Mouse (Mus musculus) C2C12 (cell line): ENCODE results near the gene Spg20.

Experiments
- CEBPB ChIP-seq: IDR thresholded peaks from one replicate; pipeline ENCODE4 v1.6.1; 2011; ENCODE audit warnings: low read depth, mild to moderate bottlenecking, control low read depth, moderate library complexity
- CTCF ChIP-seq: IDR thresholded peaks from one replicate; pipeline ENCODE4 v1.5.1; 2011; ENCODE audit not compliant: control insufficient read depth, insufficient read depth, insufficient read length
- FOSL1 ChIP-seq: IDR thresholded peaks from one replicate; pipeline ENCODE4 v1.8.0; 2011; ENCODE audit warnings: mild to moderate bottlenecking, low read length; ENCODE audit not compliant: poor library complexity, insufficient read depth, severe bottlenecking
- MAX ChIP-seq: IDR thresholded peaks from one replicate; pipeline ENCODE4 v1.6.1; 2011; ENCODE audit warnings: mild to moderate bottlenecking, control low read depth
- MYOD1 ChIP-seq: IDR thresholded peaks from one replicate; pipeline ENCODE4 v1.6.1; 2011; ENCODE audit warnings: low read depth; ENCODE audit not compliant: control insufficient read depth, insufficient read length
- MYOG ChIP-seq: IDR thresholded peaks from one replicate; pipeline ENCODE4 v1.6.1; 2011; ENCODE audit not compliant: control insufficient read depth, insufficient read length; ENCODE audit errors: extremely low read depth
- USF1 ChIP-seq: IDR thresholded peaks from one replicate; pipeline ENCODE4 v1.6.1; 2011; ENCODE audit warnings: low read depth, mild to moderate bottlenecking, control low read depth, moderate library complexity

GRCm38 (mm10) chr3:55079619-55080018 lies 32.3 kb upstream of the Spg20 start:
- TF ChIP-seq CTCF (no peak), MYOD1 (no peak), CEBPB (no peak), USF1 (no peak), MAX (no peak), MYOG (no peak), FOSL1 (no peak)
